Mouse (Mus musculus) E14TG2a.4 (cell line): ENCODE measurements around the gene Gstk1.

Source experiments
- CTCF ChIP-seq: conservative IDR thresholded peaks from 2 replicates; pipeline ENCODE4 v1.5.1; 2014; ENCODE audit warnings: low read length
- NANOG ChIP-seq: IDR thresholded peaks from 2 replicates; pipeline ENCODE4 v1.6.1; 2014; ENCODE audit warnings: borderline replicate concordance, low read length, mixed read lengths

DNA sequence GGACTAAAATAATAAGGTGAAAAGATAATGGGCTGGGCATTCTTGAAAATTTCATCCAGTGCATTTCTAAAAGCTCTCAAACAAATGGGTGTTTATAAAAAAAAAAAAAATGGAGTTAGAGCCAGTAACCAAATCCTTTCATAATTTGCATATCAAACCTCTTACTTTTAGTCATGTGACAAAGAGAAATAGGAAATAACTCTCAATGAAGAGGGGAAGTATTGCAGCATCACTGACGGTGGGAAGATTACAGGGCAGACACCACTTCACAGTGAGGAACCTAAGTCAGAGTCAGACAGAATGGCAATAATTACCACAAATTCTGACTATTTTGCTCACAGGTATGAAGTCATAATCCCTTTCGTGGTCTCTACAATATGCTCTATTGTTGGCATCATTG is 30.7 kb upstream of the Gstk1 start, which contains the start of gene Tas2r144:
- TF ChIP-seq CTCF (no peak), NANOG (no peak)
